Mouse (Mus musculus) forebrain, embryonic 14.5 days (tissue): ENCODE results near the gene Ccl22. TPM values are rescaled to one million over a fixed set of nuclear protein-coding genes. Genes with fewer than 3 reads are reported as not detected.
A peak's percentile ranks its signal among the peaks of the same experiment; 100 is the strongest.

ENCODE experiments used
- ATAC-seq: fragments of 200-750 bp; cut with Nextera tagmentation; 2 replicates; pipeline ENCODE4 v1.8.0; 2017; ENCODE audit warnings: mild to moderate bottlenecking, moderate library complexity
- DNase-seq: peaks from one replicate; pipeline ENCODE4 v3.0.0-alpha.2; 2015; ENCODE audit warnings: low spot score
- H3K27ac ChIP-seq: fragments of 300-500 bp; sonication (generic); 2 replicates; pipeline ENCODE4 v1.5.1; 2014; ENCODE audit warnings: low read depth, mild to moderate bottlenecking, control low read depth, low read length, moderate library complexity
- H3K27me3 ChIP-seq: fragments of 300-500 bp; sonication (generic); replicated peaks from 2 replicates; pipeline ENCODE4 v1.6.1; 2014; ENCODE audit warnings: low read length, control low read depth, mixed read lengths; ENCODE audit not compliant: control insufficient read depth, insufficient read depth
- H3K36me3 ChIP-seq: fragments of 300-500 bp; sonication (generic); 2 replicates; pipeline ENCODE4 v1.6.1; 2014; ENCODE audit warnings: low read length, control low read depth; ENCODE audit not compliant: control insufficient read depth, insufficient read depth
- H3K4me1 ChIP-seq: fragments of 300-500 bp; sonication (generic); 2 replicates; pipeline ENCODE4 v1.6.1; 2014; ENCODE audit warnings: antibody characterized with exemption, low read length, control low read depth; ENCODE audit not compliant: control insufficient read depth, insufficient read depth
- H3K4me2 ChIP-seq: fragments of 300-500 bp; sonication (generic); 2 replicates; pipeline ENCODE4 v1.6.1; 2014; ENCODE audit warnings: mild to moderate bottlenecking, control low read depth, low read length
- H3K4me3 ChIP-seq: fragments of 300-500 bp; sonication (generic); 2 replicates; pipeline ENCODE4 v1.5.1; 2014; ENCODE audit warnings: low read depth, low read length, control low read depth
- H3K9ac ChIP-seq: fragments of 300-500 bp; sonication (generic); 2 replicates; pipeline ENCODE4 v1.6.1; 2014; ENCODE audit warnings: mild to moderate bottlenecking, low read length, control low read depth, moderate library complexity
- H3K9me3 ChIP-seq: fragments of 300-500 bp; sonication (generic); replicated peaks from 2 replicates; pipeline ENCODE4 v1.6.1; 2016; ENCODE audit warnings: low read length, control low read depth, mixed read lengths; ENCODE audit not compliant: control insufficient read depth
- WGBS: fragments of 180-500 bp; shearing (Covaris S2); extraction: QIAGEN DNeasy Blood & Tissue Kit; methylation state at CpG from one replicate; pipeline ENCODE4 v1.1.7; 2014; 5-methylcytosine and 5-hydroxymethylcytosine counted together
- polyA plus RNA-seq: library from polyadenylated mRNA; unstranded; fragments of >200 nt; fragmentation: Nextera tagmentation; extraction: Ambion mirVana; gene quantifications from 2 replicates; pipeline ENCODE4 v1.2.1, GENCODE M21; 2014

Gene Ccl22
- polyA plus RNA-seq, 1 experiment from 2014 or later: not detected

DNA sequence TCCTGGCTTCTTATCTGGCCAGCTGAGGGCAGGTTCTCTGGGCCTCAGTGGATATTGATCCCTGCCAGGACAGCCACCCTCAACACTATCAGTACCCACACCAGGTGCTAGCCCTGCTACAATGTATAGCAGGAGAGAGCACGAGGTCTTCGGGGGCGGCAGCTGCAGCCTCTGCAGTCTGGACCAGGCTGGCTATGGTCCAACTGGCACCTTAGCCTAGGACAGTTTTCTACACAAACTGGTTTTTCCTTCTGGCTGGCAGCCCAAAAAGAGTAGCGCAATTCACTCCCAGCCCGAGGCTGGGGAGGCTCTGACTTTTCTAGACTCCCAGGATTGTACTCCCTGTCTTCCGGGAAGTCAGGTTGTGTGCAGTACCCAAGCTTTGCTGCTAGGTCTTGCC lies 25.6 kb downstream of the Ccl22 start:
- peaks cover 27% of the 10 kb centered on the region for H3K4me1 ChIP-seq
- no peaks in the 10 kb centered on the region for H3K9me3 ChIP-seq
- H3K27me3 ChIP-seq: no peaks in the 10 kb centered on the region
- H3K4me2 ChIP-seq: no peak overlapping the region
- no peak overlapping the region for H3K9ac ChIP-seq
- no peaks in the 10 kb centered on the region for H3K36me3 ChIP-seq
- WGBS: 16% methylated on average over 6 of the region's 6 CpGs
- no peak overlapping the region for H3K4me3 ChIP-seq
- ATAC-seq: no peak
- H3K27ac ChIP-seq: no peak overlapping the region
- DNase-seq: peak; percentile 67

DNA sequence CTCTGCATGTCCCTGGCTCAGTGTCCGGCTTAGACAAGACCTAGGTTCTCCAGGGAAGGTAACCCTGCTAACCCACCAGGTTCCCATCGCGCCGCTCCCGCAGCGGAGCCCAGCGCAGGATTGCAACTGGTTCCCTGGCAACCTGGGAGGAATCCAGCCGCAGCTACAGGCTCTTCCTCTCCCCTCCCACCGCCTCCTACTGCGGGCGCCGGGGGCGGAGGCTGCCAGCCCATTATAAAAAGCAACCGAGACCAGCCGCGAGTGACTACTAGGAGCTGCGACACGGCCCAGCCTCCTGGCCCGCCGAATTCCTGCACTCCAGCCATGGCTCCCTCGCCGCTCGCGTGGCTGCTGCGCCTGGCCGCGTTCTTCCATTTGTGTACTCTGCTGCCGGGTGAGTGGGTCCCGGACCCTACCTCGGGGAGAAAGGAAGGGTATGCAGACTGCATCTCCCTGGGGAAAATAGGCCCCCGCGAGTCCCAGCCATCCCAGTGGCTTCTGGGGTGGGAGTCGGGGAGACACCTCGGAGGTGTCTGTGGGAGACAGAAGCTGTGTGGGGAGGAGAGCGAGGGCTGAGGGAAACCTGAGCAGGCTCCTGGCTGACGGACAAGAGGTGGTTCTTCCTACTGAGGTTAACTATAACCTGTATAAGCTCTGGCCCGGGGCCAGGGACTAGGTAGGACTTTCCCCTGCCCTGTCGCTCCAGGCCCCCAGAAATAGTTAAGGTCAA lies 26.7 kb downstream of the Ccl22 start, which contains the start of gene Cx3cl1:
TSS of gene Cx3cl1 (plus strand) at position 69 of the 730 bp plus-strand sequence.
- Histone ChIP-seq H3K4me2 (peak within 1 kb of the TSS; percentile 92), H3K9ac (peak within 1 kb of the TSS; percentile 78), H3K4me3 (peak within 1 kb of the TSS; percentile 52), H3K27me3 (no peaks in the 10 kb centered on the region), H3K4me1 (peaks cover 27% of the 10 kb centered on the region), H3K9me3 (no peaks in the 10 kb centered on the region), H3K36me3 (no peaks in the 10 kb centered on the region), H3K27ac (peak within 1 kb of the TSS; percentile 30; the same call in 1 of the 2 replicates)
- ATAC-seq (peak; percentile 87), DNase-seq (peak; percentile 90)
- under 1% methylated on average over 38 of the region's 38 CpGs for WGBS

DNA sequence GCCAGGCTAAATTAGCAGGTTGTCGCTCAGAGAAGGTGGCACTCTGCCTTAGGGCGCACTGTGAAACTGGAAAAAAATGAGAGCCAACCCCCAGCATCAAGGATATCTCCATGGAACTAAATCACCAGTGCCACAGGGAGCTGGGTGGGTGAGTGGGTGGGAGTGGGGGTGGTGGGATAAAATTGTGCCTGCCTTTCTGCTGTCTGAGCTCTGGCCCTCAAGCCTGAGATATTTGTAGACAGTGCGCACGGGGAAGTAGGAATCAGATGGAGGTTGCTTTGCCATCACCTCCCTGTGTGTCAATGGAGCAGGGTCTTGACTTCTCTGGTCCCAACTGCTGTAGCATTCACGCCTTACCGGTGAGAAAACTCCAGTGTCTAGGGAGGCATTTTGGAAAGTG lies 27.7 kb downstream of the Ccl22 start:
- Histone ChIP-seq H3K9ac (peak overlapping the region; percentile 78; the same call in 1 of the 2 replicates), H3K9me3 (no peaks in the 10 kb centered on the region), H3K4me3 (peak overlapping the region; percentile 52; the same call in 1 of the 2 replicates), H3K27ac (no peak overlapping the region), H3K4me2 (peak overlapping the region; percentile 92), H3K27me3 (no peaks in the 10 kb centered on the region), H3K36me3 (no peaks in the 10 kb centered on the region), H3K4me1 (peaks cover 27% of the 10 kb centered on the region)
- 44% methylated on average over 6 of the region's 6 CpGs for WGBS
- no peak for ATAC-seq
- DNase-seq: no peak

DNA sequence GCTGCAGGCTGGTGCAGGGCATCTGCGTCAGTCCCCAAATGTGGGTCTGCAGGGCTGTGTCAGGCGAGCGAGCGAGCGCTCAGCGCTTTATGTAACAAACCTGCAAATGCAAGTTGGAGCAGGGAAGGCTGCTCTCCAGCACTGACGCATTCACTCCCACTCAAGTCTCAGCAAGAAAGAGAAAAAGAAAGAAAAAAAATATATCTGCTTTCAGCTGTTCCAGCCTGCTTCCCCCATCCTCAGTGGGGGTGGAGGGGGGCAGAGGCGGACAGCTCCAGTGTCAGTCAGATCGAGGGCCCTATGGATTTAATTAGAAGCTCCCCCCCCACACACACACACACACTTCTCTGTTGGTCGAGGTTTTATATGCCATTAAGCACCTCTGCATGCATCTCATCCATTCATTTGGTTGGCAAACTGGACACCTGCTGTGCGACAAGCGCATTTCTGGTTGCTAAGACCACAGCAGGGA lies 28.3 kb downstream of the Ccl22 start:
- Histone ChIP-seq H3K4me1 (peaks cover 27% of the 10 kb centered on the region), H3K4me2 (peak overlapping the region; percentile 92), H3K36me3 (no peaks in the 10 kb centered on the region), H3K9ac (0 out of 2 replicates have a peak overlapping the region, but pooled peaks have one; percentile 6), H3K9me3 (no peaks in the 10 kb centered on the region), H3K4me3 (no peak overlapping the region), H3K27ac (no peak overlapping the region), H3K27me3 (no peaks in the 10 kb centered on the region)
- ATAC-seq (peak; percentile 21; the same call in 1 of the 2 replicates), DNase-seq (peak; percentile 54)
- WGBS: 6% methylated on average over 12 of the region's 12 CpGs

DNA sequence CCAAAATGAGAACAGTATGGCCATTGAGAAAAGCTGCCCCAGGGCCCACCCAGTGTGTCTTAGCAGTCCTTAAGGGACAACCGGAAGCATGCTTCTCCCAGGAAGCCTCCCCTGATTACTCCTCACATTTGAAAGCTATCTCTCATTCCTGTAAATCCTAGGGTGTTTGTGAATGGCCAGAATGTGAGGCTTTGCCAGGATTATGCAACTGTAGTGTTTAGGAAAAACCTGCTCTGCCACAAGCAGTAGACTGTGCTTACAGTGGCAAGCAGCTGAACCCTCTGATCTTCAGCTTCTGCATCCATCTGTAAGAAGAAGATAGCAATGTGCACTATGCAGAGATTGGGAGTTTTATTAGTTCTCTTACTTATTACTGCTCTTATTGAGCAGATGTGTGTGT lies 29.2 kb downstream of the Ccl22 start:
- no peak overlapping the region for H3K4me3 ChIP-seq
- H3K27ac ChIP-seq: no peak overlapping the region
- H3K9me3 ChIP-seq: no peaks in the 10 kb centered on the region
- H3K36me3 ChIP-seq: no peaks in the 10 kb centered on the region
- H3K4me1 ChIP-seq: peaks cover 27% of the 10 kb centered on the region
- no peaks in the 10 kb centered on the region for H3K27me3 ChIP-seq
- ATAC-seq (no peak), DNase-seq (no peak)
- no peak overlapping the region for H3K9ac ChIP-seq
- no peak overlapping the region for H3K4me2 ChIP-seq
- WGBS: 85% methylated on average over 1 of the region's 1 CpGs

DNA sequence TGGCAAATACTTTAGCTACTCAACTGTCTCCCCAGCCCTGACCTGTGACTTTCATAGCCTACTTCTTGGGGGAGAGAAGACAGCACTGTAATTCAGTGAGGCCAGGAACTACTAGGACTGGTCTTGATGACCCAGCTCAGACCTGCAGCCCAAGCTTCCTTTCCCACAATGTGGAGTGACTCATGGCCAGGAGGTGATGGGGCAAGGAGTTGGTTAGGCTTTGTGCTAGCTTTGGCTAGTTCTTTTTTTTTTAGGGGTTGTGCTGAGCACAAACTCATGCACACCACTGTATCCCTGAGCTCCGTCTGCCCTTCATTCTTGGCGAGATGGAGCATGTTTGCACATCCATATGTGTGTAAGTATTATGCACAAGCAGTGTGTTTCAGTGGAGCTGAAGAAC lies 31.0 kb downstream of the Ccl22 start:
- Histone ChIP-seq H3K9me3 (no peaks in the 10 kb centered on the region), H3K36me3 (no peaks in the 10 kb centered on the region), H3K27ac (no peak overlapping the region), H3K4me3 (no peak overlapping the region), H3K4me2 (no peak overlapping the region), H3K9ac (no peak overlapping the region), H3K4me1 (peaks cover 21% of the 10 kb centered on the region), H3K27me3 (no peaks in the 10 kb centered on the region)
- no peak for DNase-seq
- WGBS: 78% methylated on average over 2 of the region's 2 CpGs
- ATAC-seq: no peak

DNA sequence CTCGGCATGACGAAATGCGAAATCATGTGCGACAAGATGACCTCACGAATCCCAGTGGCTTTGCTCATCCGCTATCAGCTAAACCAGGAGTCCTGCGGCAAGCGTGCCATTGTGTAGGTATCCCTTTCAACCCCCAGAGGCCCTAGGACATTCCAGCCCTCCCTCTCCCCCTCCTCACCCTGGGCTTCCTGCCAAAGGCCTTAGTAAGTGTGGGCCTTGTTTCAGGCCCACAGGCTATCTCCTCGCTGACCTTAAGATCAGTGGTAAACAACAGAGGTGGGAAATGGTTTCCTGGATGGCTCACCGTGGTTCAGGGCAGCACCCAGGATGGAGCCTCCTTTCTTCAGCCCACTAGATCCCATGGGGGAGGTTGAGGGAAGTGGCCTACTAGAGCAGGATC lies 32.6 kb downstream of the Ccl22 start:
- DNase-seq (peak; percentile 22), ATAC-seq (no peak)
- Histone ChIP-seq H3K4me1 (peaks cover 12% of the 10 kb centered on the region), H3K36me3 (no peaks in the 10 kb centered on the region), H3K27ac (no peak overlapping the region), H3K4me2 (no peak overlapping the region), H3K4me3 (no peak overlapping the region), H3K9me3 (no peaks in the 10 kb centered on the region), H3K27me3 (no peaks in the 10 kb centered on the region), H3K9ac (no peak overlapping the region)
- 65% methylated on average over 10 of the region's 10 CpGs for WGBS

DNA sequence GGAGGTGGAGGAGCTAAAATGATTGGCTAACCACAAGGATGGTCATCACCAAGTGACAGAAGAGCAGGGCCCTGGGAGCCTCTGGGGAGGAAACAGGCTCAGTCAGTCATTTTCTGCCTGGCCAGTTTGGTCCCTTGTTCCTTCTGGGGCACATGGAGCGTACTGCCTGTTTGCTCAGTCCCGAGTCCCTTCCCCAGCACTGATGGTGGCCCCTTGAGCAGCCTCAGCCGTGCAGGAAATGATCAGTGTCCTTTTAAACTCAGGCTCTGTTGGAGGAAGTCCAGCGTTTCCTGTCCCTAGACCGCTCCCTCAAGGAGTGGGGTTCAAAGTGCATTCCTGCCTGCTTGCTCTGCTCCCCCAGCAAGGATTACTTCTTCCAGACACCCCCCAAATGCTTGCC lies 33.1 kb downstream of the Ccl22 start:
- ATAC-seq (peak; percentile 8; the same call in 1 of the 2 replicates), DNase-seq (no peak)
- H3K36me3 ChIP-seq: no peaks in the 10 kb centered on the region
- H3K4me3 ChIP-seq: no peak overlapping the region
- H3K27me3 ChIP-seq: no peaks in the 10 kb centered on the region
- WGBS: 55% methylated on average over 5 of the region's 5 CpGs
- H3K9ac ChIP-seq: no peak overlapping the region
- no peak overlapping the region for H3K4me2 ChIP-seq
- H3K27ac ChIP-seq: no peak overlapping the region
- H3K9me3 ChIP-seq: no peaks in the 10 kb centered on the region
- peaks cover 8% of the 10 kb centered on the region for H3K4me1 ChIP-seq

DNA sequence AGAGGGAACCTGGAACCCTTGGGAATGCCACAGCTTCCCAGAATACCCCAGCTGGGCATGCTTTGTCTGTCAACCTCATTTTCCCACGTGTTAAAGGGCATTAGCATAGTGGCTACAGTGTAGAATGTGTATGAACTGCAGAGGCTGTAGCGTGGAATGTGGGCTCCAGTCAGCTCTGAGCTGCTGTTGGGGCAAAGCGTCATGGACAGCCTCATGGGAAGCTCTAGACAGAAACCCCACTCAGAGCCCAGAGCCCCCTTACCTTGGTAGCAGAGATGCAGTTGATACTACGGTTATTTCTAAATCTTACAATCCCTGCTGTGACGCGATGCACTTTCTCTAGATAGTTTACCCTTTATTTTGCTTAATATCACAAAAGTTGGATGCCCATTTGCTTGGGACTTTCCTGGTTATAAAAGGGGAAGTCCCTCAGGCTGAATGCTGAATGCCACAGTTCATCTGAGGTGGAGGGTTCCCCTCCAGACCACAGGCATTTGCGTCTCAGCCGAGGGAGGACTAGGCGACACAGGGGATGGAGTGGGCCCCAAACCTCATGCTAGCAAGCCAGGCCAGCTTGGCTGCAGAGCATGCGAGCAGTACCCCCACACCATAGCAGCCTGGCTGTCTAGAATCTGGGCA lies 33.6 kb downstream of the Ccl22 start:
- H3K4me2 ChIP-seq: no peak overlapping the region
- H3K36me3 ChIP-seq: no peaks in the 10 kb centered on the region
- no peaks in the 10 kb centered on the region for H3K9me3 ChIP-seq
- no peaks in the 10 kb centered on the region for H3K27me3 ChIP-seq
- H3K9ac ChIP-seq: no peak overlapping the region
- peak; percentile 34; the same call in 1 of the 2 replicates for ATAC-seq
- H3K4me1 ChIP-seq: peaks cover 3% of the 10 kb centered on the region; the same call in 1 of the 2 replicates
- H3K4me3 ChIP-seq: no peak overlapping the region
- peak overlapping the region; percentile 36; the same call in 1 of the 2 replicates for H3K27ac ChIP-seq
- DNase-seq: no peak
- WGBS: 71% methylated on average over 10 of the region's 10 CpGs
